Mouse (Mus musculus) hindbrain, embryonic 15.5 days (tissue): ENCODE measurements around the gene Far2. TPM values are rescaled to one million over a fixed set of nuclear protein-coding genes. Genes with fewer than 3 reads are reported as not detected.

Experiments used
- polyA plus RNA-seq: library from polyadenylated mRNA; unstranded; fragments of >200 nt; fragmentation: Nextera tagmentation; extraction: Ambion mirVana; gene quantifications from 2 replicates; pipeline ENCODE4 v1.2.1, GENCODE M21; 2015

Gene Far2
- polyA plus RNA-seq, 1 experiment from 2014 or later = 27.1 TPM

Other genes with a start within 250 kb of the Far2 start
- 182 and 212 TPM in 2 replicates for gene Ergic2, start 165.1 kb downstream of the Far2 start, polyA plus RNA-seq